Mouse (Mus musculus): ENCODE results near the gene Vdac2. TPM values are rescaled to one million over a fixed set of nuclear protein-coding genes. Genes with fewer than 3 reads are reported as not detected.

Gene Vdac2
- total and polyA plus RNA-seq, 2 experiments from 2014 or later: 204 to 294 TPM

DNA sequence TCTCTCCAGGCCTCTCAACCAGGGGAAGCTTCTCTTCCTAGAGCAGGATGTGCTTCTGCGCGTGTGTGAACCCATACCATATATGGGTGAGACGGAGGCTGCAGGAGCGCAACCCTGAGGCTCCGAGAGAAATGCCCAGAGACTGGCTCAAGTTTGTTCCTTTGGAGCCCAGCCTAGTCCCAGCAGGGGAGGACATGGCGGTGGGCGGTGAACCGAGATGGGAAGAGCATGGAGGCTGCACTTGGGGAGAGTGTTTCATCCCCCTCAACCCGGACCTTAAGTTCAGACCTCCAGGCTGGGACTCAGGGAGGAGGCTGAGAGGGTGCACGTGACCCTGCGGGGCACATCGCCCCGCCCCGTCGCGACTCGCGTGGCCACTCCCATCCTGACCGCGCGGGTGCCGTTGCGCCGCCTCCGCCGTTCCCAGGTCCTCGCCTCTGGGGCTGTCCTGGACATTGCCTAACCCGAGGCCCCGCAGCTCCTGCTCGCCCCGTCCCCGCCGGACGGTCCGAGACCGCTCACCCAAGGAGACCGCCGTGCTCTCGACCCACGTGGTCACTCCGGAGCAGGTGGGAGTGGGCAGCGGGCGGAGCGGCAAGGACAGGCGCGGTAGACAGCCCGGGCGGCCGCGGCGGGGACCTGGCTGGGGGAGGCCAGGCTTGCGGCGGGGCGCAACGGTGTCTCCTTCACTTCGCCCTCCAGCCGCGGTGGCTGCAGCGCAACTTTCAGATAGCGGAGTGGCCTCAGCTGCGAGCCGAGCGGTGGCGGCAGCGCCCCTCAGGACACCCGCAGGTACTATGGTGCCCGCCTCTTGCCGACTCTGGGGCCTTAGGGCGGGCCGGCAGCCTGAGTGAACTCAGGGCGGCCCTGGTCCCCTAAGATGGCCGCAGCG is 6.1 kb downstream of the Vdac2 start:
- peaks cover 5% of the 10 kb centered on the region; the same call in 1 of the 2 replicates for H3K4me1 ChIP-seq (ENCODE audit: insufficient read depth)
- DNase-seq (peak; percentile 95), ATAC-seq (peak; percentile 99)
- peak overlapping the region; percentile 90 for H3K27ac ChIP-seq (ENCODE audit: low read depth, low read length)
- no peaks in the 10 kb centered on the region for H3K9me3 ChIP-seq (ENCODE audit: low read length)
- WGBS: 2% methylated on average over 59 of the region's 73 CpGs
- H3K27me3 ChIP-seq (ENCODE audit: insufficient read depth, low read length): no peaks in the 10 kb centered on the region
- H3K9ac ChIP-seq: peak overlapping the region; percentile 96
- H3K4me2 ChIP-seq (ENCODE audit: low read depth): peak overlapping the region; percentile 86
- H3K4me3 ChIP-seq (ENCODE audit: low read depth, low read length): peak overlapping the region; percentile 86
- TF ChIP-seq CTCF (IDR thresholded peaks at IDR 0.05; ENCODE audit: low read depth): no peak; the same call in 1 of the 2 replicates
- peaks cover 5% of the 10 kb centered on the region; the same call in 1 of the 2 replicates for H3K36me3 ChIP-seq (ENCODE audit: insufficient read depth)

DNA sequence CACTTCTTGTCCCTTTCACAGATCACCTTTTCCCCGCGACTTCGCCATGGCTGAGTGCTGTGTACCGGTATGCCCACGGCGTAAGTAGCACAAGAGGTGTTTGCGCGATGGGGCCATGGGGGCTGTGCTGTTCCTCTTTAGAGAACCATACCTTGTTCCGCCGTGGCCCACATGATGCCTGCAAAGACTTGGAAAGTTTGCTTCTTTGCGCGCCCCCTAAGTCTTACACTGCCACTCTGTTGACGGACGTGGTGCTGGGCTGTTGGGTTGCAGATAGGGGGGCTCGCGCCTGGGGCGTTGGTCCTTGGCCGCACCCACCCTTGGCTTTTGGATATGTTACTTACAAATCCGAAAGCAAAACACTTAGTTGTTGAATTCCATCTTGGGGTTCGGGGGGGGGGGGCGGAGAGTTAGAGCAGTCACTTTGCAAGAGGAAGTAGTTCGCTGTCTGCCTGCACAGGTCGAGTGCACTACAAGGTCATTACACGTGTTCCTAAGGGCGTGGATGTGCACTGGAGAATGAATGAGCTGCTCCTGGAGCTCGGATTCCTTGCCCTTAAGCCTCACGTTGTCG is 6.9 kb downstream of the Vdac2 start:
- ATAC-seq (no peak; the same call in 1 of the 2 replicates), DNase-seq (no peak)
- peak overlapping the region; percentile 96 for H3K9ac ChIP-seq
- peak overlapping the region; percentile 86 for H3K4me2 ChIP-seq (ENCODE audit: low read depth)
- WGBS: 3% methylated on average over 28 of the region's 28 CpGs
- H3K36me3 ChIP-seq (ENCODE audit: insufficient read depth): peaks cover 10% of the 10 kb centered on the region
- H3K4me1 ChIP-seq (ENCODE audit: insufficient read depth): peaks cover 5% of the 10 kb centered on the region; the same call in 1 of the 2 replicates
- H3K9me3 ChIP-seq (ENCODE audit: low read length): no peaks in the 10 kb centered on the region
- no peaks in the 10 kb centered on the region for H3K27me3 ChIP-seq (ENCODE audit: insufficient read depth, low read length)
- H3K4me3 ChIP-seq (ENCODE audit: low read depth, low read length): peak overlapping the region; percentile 86
- TF ChIP-seq CTCF (IDR thresholded peaks at IDR 0.05; ENCODE audit: low read depth): no peak
- H3K27ac ChIP-seq (ENCODE audit: low read depth, low read length): peak overlapping the region; percentile 90

DNA sequence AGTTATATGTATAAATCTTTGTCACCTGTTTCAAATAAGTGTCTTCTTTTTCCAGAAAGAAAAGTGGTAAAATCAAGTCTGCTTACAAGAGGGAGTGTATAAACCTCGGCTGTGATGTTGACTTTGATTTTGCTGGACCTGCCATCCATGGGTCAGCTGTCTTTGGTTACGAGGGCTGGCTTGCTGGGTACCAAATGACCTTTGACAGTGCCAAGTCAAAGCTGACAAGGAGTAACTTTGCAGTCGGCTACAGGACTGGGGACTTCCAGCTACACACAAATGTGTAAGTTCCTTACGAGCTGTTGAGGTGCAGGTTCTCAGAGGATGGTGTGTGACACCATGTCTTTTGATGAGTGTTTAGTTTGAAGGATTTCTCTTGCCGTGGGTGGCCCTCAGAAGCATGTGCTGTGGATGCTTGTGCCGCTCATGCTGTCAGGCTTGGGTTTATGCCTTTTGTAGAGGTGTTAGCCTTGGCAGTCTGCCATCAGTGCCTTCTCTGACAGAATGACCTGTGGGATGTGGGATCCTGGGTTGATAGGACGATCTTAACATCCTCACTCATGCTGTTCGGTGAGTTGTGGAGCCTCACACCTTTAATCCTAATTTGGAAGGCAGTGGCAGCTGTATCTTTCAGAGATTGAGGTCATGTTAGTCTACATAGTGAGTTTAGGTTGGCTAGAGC is 13.4 kb downstream of the Vdac2 start:
- H3K4me2 ChIP-seq (ENCODE audit: low read depth): no peak overlapping the region
- no peak for ATAC-seq
- no peak overlapping the region for H3K9ac ChIP-seq
- no peak overlapping the region for H3K27ac ChIP-seq (ENCODE audit: low read depth, low read length)
- H3K4me3 ChIP-seq (ENCODE audit: low read depth, low read length): no peak overlapping the region
- WGBS: 79% methylated on average over 8 of the region's 8 CpGs
- no peak for TF ChIP-seq CTCF (IDR thresholded peaks at IDR 0.05; ENCODE audit: low read depth)
- no peaks in the 10 kb centered on the region for H3K27me3 ChIP-seq (ENCODE audit: insufficient read depth, low read length)
- DNase-seq: no peak
- H3K4me1 ChIP-seq (ENCODE audit: insufficient read depth): no peaks in the 10 kb centered on the region
- no peaks in the 10 kb centered on the region for H3K9me3 ChIP-seq (ENCODE audit: low read length)
- peaks cover 63% of the 10 kb centered on the region for H3K36me3 ChIP-seq (ENCODE audit: insufficient read depth)

DNA sequence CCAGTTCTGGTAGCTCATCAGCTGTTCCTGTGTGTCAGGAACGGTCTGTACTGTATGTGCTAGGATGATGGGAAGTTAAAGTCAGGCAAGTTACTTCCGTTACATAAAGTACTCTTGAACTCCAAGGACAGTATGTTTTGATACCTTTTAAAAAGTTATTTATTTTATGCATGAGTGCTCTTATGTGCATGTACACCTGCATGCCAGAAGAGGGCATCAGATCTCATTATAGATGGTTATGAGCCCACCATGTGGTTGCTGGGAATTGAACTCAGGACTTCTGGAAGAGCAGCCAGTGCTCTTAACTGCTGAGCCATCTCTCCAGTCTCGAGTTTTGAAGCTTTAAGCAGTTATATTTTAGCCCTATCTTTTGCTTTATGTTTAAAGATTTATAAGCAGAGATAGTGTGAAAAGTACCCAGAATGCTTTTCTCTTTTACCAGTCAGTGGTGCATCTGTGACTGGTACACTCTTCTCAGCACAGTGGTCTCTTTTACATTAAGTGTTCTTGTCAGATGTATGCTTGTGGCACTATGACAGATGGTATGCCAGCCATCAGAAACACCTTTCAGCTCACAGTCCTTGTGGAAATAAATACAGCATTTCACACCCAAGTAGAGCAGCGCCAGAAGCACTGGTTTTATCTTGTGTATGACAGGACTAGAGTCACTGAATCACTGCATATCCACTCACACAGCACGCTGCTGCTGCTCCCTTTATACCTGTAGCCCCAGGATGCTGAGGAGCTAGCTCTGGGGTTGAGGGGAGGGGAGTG is 17.0 kb downstream of the Vdac2 start:
- Histone ChIP-seq H3K27ac (ENCODE audit: low read depth, low read length) (peak overlapping the region; percentile 40; the same call in 1 of the 2 replicates), H3K9ac (no peak overlapping the region), H3K36me3 (ENCODE audit: insufficient read depth) (peaks cover 78% of the 10 kb centered on the region), H3K4me1 (ENCODE audit: insufficient read depth) (no peaks in the 10 kb centered on the region), H3K4me2 (ENCODE audit: low read depth) (no peak overlapping the region), H3K27me3 (ENCODE audit: insufficient read depth, low read length) (no peaks in the 10 kb centered on the region), H3K9me3 (ENCODE audit: low read length) (no peaks in the 10 kb centered on the region), H3K4me3 (ENCODE audit: low read depth, low read length) (no peak overlapping the region)
- DNase-seq (peak; percentile 34), ATAC-seq (peak; percentile 55)
- TF ChIP-seq CTCF (IDR thresholded peaks at IDR 0.05; ENCODE audit: low read depth): peak; percentile 39; the same call in 1 of the 2 replicates
- WGBS: 82% methylated on average over 5 of the region's 5 CpGs

DNA sequence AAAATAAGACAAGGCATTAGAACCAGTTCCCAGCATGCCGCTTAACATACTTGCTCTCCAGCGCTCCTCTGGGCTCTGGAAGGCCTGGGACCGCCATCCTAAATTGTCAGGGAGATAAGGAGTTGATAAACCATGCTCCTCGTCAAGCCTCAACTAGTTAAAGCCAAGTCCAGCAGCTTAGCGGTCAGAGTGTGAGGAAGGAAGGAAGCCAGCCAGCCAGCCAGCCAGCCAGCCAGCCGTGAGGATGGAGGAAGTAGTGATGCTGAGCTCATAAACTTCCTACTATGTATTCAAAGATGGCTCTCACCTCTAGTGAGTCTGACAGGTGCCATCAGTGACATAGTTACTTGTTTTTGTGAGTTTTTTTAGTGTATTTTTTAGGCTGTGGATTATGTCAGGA is 18.2 kb downstream of the Vdac2 start:
- Histone ChIP-seq H3K9me3 (ENCODE audit: low read length) (no peaks in the 10 kb centered on the region), H3K27ac (ENCODE audit: low read depth, low read length) (no peak overlapping the region), H3K27me3 (ENCODE audit: insufficient read depth, low read length) (no peaks in the 10 kb centered on the region), H3K4me3 (ENCODE audit: low read depth, low read length) (no peak overlapping the region), H3K36me3 (ENCODE audit: insufficient read depth) (peaks cover 67% of the 10 kb centered on the region), H3K4me1 (ENCODE audit: insufficient read depth) (no peaks in the 10 kb centered on the region), H3K9ac (no peak overlapping the region), H3K4me2 (ENCODE audit: low read depth) (no peak overlapping the region)
- WGBS: 84% methylated on average over 6 of the region's 6 CpGs
- ATAC-seq (no peak), DNase-seq (no peak)
- no peak for TF ChIP-seq CTCF (IDR thresholded peaks at IDR 0.05; ENCODE audit: low read depth)

DNA sequence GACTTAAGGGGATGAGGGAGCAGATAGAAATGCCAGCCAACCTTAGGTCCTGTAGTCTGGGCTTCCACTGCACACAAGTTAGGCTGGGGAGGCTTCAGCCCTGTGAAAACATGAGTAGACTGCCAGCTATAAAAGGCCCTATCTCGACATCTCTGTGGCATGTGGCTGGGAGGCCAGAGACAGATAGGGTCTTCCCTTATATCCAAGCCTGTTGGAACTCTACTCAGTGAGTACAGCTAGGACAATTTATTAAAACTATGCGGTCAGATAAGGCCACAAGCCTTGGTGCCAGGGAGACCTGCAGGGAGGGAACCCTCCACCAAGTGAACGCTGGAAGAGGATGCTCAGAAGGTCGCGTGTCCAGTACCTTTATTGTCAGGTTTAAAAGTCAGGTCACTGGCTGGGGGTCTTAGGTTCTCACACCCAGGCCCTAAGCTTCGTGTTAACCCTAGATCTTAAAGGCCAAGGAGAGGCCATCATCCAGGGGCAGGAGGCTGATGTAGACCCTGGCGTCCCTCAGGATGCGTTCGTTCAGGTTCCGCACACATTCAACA is 21.9 kb downstream of the Vdac2 start:
- Histone ChIP-seq H3K4me2 (ENCODE audit: low read depth) (peak overlapping the region; percentile 100), H3K9ac (no peak overlapping the region), H3K27me3 (ENCODE audit: insufficient read depth, low read length) (no peaks in the 10 kb centered on the region), H3K4me1 (ENCODE audit: insufficient read depth) (no peaks in the 10 kb centered on the region), H3K4me3 (ENCODE audit: low read depth, low read length) (no peak overlapping the region; the same call in 1 of the 2 replicates), H3K27ac (ENCODE audit: low read depth, low read length) (0 out of 2 replicates have a peak overlapping the region, but pooled peaks have one; percentile 45), H3K9me3 (ENCODE audit: low read length) (no peaks in the 10 kb centered on the region), H3K36me3 (ENCODE audit: insufficient read depth) (peaks cover 34% of the 10 kb centered on the region)
- ATAC-seq: no peak
- DNase-seq: no peak
- TF ChIP-seq CTCF (IDR thresholded peaks at IDR 0.05; ENCODE audit: low read depth): no peak
- WGBS: 19% methylated on average over 10 of the region's 10 CpGs
